ENCODE assay signal across 14 mouse cellular contexts in the genomic region with DNA sequence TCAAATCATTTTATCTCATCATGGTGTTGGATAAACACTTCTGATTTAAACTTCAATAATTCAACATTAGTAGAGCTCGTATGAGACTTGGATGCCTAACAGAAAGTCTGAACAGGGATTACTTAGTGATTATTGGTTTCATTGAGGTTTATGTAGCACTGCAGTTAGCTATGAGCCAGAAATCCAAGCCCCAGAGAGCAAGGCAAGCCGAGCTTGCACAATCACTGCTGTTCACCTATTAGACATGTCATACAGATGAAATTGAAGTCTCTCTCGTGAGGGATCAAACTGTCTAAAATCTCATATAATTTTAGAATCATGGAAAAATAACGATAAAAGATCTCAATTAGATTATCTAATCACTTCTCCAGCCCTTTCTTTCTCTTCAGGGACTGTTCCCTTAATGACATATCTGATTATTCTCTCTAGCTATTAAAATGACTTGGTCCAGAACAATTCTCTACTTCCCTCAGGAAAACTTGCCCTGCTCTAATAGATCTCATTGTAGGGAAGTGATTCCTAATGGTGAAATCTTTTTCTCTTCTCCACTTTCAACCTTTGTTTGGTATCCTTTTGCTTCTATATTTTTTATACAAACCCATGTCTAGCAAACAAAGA.
"Had no signal": no experiment of that assay in that cellular context is flagged by ENCODE, and none has a peak within 500 bp of the region (broad histone marks: within the 10 kb centered on the region; RNA-seq: fewer than 3 reads in every experiment).

No protein-coding gene starts in this region.

- H3K9ac ChIP-seq: limb, embryonic 12.5 days; liver, embryonic 13.5 days; liver, postnatal 0 days; lung, embryonic 15.5 days; midbrain, embryonic 13.5 days had no signal

- H3K27me3 ChIP-seq: limb, embryonic 12.5 days; liver, embryonic 13.5 days; lung, embryonic 15.5 days; megakaryocyte, embryonic 14.5 days; midbrain, embryonic 13.5 days had no signal

- H3K4me3 ChIP-seq: limb, embryonic 12.5 days; liver, embryonic 13.5 days; lung, embryonic 15.5 days; megakaryocyte, embryonic 14.5 days; midbrain, embryonic 13.5 days had no signal

- DNase-seq: kidney, adult 8-10 months; kidney, postnatal 25 days; layer of hippocampus, adult 9-11 months; liver; liver, embryonic 13.5 days; liver, postnatal 0 days; lung, postnatal 14 days; thymus, adult 18-20 months; thymus, postnatal 14 days had no signal

- H3K36me3 ChIP-seq: limb, embryonic 12.5 days; liver, embryonic 13.5 days; lung, embryonic 15.5 days; midbrain, embryonic 13.5 days had no signal

- ATAC-seq: liver, postnatal 0 days; midbrain, embryonic 13.5 days had no signal

- H3K9me3 ChIP-seq: limb, embryonic 12.5 days; liver, embryonic 13.5 days; lung, embryonic 15.5 days; megakaryocyte, embryonic 14.5 days; midbrain, embryonic 13.5 days had no signal

- H3K4me1 ChIP-seq: limb, embryonic 12.5 days; liver, embryonic 13.5 days; lung, embryonic 15.5 days; megakaryocyte, embryonic 14.5 days; midbrain, embryonic 13.5 days had no signal

- H3K27ac ChIP-seq: limb, embryonic 12.5 days; liver, embryonic 13.5 days; lung, embryonic 15.5 days; macrophage; midbrain, embryonic 13.5 days had no signal

- H3K4me2 ChIP-seq: limb, embryonic 12.5 days; liver, embryonic 13.5 days; lung, embryonic 15.5 days; midbrain, embryonic 13.5 days had no signal
